Mouse (Mus musculus) heart, postnatal 0 days (tissue): ENCODE measurements at regions not wholly inside any gene's neighbourhood (a gene's known extent, or its start where the extent isn't known, plus 50 kb on each side); places are given as distances from the start of the nearest gene placed in this dataset.

ENCODE experiments used
- CTCF ChIP-seq: IDR thresholded peaks from 2 replicates; pipeline ENCODE4 v1.5.1; 2016; ENCODE audit warnings: antibody characterized with exemption, control low read depth, low read depth
- EP300 ChIP-seq: IDR thresholded peaks from 2 replicates; pipeline ENCODE4 v1.6.1; 2016; ENCODE audit warnings: antibody characterized with exemption, low read depth

- TF ChIP-seq CTCF (no peak), EP300 (no peak)
Measured at GRCm38 (mm10) chr4:9124109-9124508, 885.3 kb upstream of the Car8 start.
